Mouse (Mus musculus): ENCODE measurements around the gene Dnah7c.
A peak's percentile ranks its signal among the peaks of the same experiment; 100 is the strongest.
"Not testable (repeated sequence)": the region's sequence is repeated elsewhere in the genome, so short reads cannot be mapped to it uniquely, and the experiment has no call there.

Gene Dnah7c

DNA sequence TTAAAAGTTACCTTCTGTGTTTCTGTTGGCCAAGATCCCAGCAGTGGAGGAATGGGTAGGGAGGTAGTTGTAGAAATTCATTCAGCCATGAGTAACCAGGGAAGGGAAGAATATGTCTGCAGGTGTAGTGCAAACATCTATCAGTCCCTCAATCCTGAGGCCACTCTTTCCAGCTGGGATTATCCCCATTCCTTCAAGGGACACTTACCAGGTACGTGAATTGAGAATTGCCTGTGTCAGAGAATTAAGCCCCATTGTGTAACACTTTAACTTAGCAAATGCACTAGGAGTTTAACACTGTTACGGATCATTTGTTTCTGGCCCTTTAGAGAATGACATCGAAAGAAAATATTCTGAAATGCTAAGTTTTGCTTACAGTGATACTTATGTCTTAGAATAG lies 304.3 kb downstream of the Dnah7c start:
- DNase-seq (ENCODE audit: low read depth, low spot score): not testable (repeated sequence)

DNA sequence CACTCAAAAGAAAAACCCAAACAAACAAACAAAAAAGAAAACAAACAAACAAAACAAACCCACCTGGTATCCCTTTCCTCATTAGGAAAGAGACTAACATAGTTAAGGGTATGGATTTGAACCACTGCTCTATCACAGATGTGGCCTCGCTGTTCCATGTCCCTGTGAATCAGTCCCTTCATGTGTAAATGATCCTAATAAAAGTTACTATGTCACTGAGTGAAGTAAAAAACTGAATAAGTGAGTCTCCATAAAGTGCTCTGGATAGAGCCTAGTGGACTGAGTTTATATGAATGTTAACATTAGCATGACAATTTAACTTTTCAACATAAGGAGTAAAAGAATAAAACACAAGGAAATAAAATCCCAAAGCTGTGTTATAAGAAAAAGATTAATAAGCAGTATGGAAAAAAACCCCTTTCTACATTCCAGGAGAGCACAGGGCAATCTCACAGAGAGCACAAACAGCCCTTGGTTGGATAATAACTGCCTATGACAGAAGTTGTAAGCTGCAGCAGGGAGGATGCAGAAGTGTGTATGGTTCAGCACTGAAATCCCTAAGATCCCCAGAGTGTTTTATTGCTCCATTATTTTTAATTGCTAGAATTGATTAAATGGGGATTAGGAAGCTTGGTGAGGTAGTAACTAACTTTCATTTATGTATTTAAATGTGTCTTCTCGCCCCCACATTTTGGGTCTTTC lies 308.2 kb downstream of the Dnah7c start:
- DNase-seq (ENCODE audit: low read depth, low spot score): not testable (repeated sequence)

DNA sequence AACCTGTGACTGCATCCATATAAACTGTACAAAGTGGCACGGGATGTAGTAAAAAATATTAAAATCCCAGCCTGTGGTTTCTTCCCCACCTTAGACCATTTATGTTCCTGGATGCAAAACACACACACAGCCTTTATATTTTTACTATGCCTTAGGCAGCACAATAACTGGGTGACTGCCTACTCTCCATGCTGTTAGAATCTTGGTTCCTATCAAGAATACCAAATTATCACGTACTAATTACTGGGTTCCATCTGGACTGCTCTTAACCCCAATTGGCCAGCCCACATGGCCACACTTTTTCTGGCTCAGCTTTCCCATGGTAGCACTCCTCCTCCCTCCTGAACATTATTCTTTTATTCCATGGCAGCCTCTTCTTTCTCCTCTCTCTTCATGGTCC lies 309.1 kb downstream of the Dnah7c start:
- not testable (repeated sequence) for DNase-seq (ENCODE audit: low read depth, low spot score)

- not testable (repeated sequence) for DNase-seq (ENCODE audit: low read depth, low spot score)
Measured at GRCm38 (mm10) chr1:46764600-46764999, 339.2 kb downstream of the Dnah7c start.

DNA sequence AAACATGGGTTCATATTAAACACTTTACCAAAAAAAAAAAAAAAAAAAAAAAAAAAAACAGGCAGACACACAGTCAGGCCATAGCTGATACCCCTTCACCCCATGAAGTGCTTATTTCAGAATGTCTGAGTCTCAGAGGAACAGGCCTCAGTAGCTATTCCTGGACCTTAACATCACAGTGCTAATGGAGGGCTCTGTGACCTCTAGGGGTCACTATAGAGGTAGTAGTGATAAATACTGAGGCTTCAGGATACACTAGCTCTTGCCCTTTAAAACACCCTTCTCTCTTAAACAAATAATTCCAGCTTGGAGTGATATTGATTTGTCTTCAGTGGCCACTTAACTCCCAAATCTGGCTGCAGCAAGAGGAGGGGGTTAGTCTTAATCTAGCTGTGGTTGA lies 343.9 kb downstream of the Dnah7c start:
- DNase-seq (ENCODE audit: low read depth, low spot score): not testable (repeated sequence)

DNA sequence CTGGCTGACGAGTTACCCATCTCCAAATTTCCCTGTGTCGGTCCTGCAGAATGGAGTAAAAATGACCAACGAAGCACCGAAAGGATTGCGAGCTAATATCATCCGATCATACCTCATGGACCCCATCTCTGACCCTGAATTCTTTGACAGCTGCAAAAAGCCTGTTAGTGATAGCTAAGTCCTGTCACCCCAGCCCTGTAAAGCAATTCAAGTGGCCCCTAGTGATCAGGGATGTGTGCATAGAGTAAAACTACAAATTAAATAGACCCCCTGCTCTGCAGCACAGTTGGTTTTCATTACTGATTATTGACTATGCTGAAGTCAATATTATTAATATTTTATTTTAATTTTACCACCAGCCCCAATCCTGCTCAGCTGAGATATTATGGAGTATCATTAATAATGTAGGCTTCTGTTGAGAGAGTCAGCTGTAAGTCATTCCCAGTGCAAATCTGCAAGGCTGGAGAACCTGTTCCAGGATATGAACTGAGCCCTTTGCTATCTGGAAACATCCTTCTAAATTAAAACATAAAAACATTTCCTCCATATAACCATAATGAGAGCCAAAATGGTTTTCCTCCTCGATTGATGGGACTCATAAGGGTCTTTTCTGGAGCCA lies 344.8 kb downstream of the Dnah7c start:
- not testable (repeated sequence) for DNase-seq (ENCODE audit: low read depth, low spot score)

DNA sequence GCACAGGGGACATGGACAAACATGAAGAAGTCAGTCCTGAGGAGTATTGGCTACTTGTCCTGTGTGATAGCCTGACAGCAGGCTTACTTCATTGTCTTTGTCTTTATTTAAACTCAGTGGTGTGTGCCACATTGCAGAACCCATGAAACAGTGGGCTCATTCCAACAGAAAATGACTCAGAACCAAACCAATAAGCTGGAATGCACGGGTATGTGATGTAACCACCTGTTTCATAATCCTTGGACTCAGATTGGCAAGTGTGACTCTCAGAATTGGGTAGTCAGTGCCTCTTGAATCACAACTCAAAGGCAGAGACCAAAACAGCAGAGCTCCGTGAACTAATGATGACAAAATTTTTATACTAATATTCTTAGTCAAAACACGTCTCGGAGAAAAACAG lies 356.8 kb downstream of the Dnah7c start:
- not testable (repeated sequence) for DNase-seq (ENCODE audit: low read depth, low spot score)

- no peak for DNase-seq (ENCODE audit: low read depth, low spot score)
Measured at GRCm38 (mm10) chr1:46805074-46805473, 379.7 kb downstream of the Dnah7c start.

DNA sequence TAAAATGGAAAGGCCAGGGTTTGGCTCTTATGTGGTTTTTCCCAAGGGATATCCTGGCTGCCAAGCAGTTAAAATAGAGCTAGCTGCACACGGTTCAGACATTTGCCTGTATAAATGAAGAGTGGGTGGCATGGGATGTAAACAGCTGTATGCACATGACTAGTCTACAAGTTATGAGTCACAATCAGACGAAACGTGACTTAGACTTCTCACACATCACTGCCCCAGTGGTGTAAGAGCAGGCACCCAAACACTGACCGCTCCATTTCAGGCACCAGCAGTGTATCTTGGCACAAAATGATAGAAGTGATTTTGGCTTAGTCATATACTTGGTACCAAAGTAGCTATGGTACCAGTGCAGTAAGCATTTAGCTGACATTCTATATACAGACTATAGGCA lies 383.2 kb downstream of the Dnah7c start:
- not testable (repeated sequence) for DNase-seq (ENCODE audit: low read depth, low spot score)

- no peak for DNase-seq (ENCODE audit: low read depth, low spot score)
Measured at GRCm38 (mm10) chr1:46817934-46818333, 392.5 kb downstream of the Dnah7c start.

DNA sequence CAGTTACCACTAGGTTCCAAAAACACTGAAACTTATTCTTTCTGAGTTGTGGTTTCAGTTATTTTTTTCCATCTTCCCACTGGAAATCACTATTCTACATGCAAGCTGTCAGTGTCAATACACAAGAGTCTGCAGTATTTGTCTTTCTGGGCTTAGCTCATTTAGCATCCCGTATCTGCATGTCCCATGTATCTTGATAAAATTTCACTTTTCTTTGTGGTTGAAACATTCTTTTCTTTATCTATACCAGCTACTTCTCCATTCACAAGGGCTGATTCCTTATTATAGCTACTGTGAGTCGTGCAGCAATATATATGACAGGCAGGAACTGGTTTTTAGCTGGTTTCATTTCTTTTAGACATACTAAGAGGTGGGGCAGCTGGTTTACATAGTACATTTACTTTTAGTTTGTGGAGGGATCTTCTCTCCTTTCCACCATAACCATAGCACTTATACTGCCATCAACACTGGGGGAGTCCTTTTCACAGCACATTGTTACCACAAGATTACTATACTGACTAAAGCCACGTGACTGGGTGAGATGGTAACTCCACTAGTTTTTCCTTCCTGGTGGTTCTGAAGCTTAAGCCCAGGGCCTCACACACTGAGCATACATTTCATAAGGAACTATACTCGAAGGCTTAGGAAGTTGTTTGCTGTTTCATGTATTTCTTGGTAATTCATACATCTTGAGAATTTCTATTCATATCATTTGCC lies 397.0 kb downstream of the Dnah7c start:
- DNase-seq (ENCODE audit: low read depth, low spot score): no peak

GRCm38 (mm10) chr1:46830066-46830843 lies 404.9 kb downstream of the Dnah7c start:
- no peak for DNase-seq (ENCODE audit: low read depth, low spot score)

DNA sequence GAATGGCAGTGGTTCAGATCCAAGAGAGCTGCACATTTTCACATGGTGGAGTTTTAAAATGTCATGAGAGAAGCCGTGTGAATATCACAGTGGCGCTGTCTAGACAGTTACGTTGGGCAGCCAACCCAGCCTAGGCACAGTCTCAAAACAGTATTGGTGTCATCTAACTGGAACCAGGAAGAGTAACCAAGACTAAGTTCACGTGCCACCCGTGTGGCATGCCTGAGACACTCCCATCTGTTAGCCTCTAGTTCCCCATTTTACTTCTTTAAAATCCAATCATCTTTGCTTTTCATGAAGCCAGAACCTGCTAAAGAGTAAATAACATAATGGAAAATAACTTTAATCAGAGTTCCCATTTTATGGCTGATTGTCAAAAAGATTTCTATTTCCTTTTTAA lies 406.5 kb downstream of the Dnah7c start:
- no peak for DNase-seq (ENCODE audit: low read depth, low spot score)

GRCm38 (mm10) chr1:46843406-46843805 lies 418.0 kb downstream of the Dnah7c start:
- no peak for DNase-seq (ENCODE audit: low read depth, low spot score)

GRCm38 (mm10) chr1:46844281-46844680 lies 418.9 kb downstream of the Dnah7c start:
- no peak for DNase-seq (ENCODE audit: low read depth, low spot score)

GRCm38 (mm10) chr1:46845221-46845620 lies 419.8 kb downstream of the Dnah7c start:
- no peak for DNase-seq (ENCODE audit: low read depth, low spot score)

GRCm38 (mm10) chr1:46849758-46850157 lies 424.4 kb downstream of the Dnah7c start:
- DNase-seq (ENCODE audit: low read depth, low spot score): peak; percentile 64

DNA sequence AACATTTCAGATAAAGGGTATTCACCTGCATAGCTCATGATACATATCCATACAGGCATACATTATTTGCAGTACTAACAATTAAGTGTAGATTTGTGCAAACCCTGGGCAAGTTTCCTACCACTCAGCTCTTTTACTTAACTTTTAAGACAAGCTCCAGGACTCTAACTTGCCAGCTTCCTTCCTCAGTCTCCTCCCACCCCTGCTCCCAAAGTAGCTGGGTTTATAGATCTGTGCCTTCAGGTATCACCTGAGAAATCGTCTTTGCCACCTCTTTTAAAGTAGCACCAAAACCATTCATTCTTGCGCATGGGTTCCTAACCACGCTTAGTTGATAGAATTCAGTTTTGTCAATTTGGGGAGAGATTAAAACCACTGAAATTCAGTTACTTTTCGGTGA lies 426.2 kb downstream of the Dnah7c start:
- DNase-seq (ENCODE audit: low read depth, low spot score): no peak

DNA sequence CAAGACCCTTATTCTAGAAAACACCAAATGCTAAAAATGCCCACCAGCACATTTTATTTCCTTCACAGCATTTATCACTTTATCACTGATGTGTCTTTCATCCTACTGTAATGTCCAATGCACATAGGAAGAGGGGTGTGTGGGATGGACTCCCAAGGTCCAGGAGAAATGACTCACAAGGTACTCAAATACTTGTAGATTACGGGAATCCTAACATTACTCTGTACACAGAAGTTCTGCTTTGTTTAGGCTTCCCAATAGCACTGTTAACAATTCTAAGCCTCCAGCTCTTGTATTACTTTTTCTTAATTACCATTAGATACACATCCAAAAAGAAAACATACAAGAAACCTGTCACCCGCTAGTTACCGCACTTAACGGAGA lies 426.8 kb downstream of the Dnah7c start:
- DNase-seq (ENCODE audit: low read depth, low spot score): no peak

- DNase-seq (ENCODE audit: low read depth, low spot score): peak; percentile 48
Measured at GRCm38 (mm10) chr1:46852600-46853272, 427.3 kb downstream of the Dnah7c start.

DNA sequence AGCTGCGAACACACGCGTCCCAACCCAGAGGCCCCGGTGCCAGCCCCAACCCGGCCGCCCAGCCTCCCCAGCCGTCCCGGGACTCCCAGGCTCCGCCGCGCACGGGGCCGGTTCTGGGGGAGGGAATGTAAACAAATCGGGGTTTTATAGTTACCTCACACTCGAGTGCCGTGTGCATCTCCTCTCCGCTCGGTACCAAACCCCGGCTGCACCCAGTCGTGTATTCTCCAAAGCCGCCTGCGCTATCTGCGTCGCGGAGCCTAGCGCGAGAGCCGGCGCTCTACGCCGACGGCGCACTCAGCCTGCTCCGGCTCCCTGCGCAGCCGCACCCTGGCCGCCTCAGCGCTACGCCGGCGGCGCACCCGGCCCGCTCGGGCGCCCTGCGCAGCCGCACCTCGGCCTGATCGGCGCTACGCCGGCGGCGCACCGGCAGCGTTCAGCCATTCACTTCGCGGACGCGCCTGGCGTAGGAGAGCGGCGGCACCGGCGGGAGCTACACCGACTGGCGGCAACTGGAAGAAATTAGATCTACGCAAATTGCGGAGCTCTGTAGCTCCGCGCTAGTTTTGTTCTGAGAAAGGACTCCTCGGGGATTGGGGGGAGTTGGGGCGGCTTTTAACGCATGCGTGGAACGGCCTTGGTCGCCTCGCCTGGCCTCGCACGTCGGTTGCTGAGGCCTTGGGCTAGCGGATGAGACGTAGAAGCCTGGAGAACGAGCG lies 428.1 kb downstream of the Dnah7c start:
- DNase-seq (ENCODE audit: low read depth, low spot score): peak; percentile 97
